Mouse (Mus musculus) kidney, embryonic 16.5 days (tissue): ENCODE results near the gene Kcnip4. TPM values are rescaled to one million over a fixed set of nuclear protein-coding genes. Genes with fewer than 3 reads are reported as not detected.

Experiments used
- ATAC-seq: fragments of 200-750 bp; cut with Nextera tagmentation; 2 replicates; pipeline ENCODE4 v1.8.0; 2017; ENCODE audit warnings: moderate TSS enrichment; ENCODE audit not compliant: low FRiP score, low TSS enrichment
- H3K27ac ChIP-seq: fragments of 300-500 bp; sonication (generic); 2 replicates; pipeline ENCODE4 v1.5.1; 2014; ENCODE audit warnings: low read length
- H3K27me3 ChIP-seq: fragments of 300-500 bp; sonication (generic); 2 replicates; pipeline ENCODE4 v1.6.1; 2014; ENCODE audit warnings: low read length, control low read depth, mixed read lengths; ENCODE audit not compliant: insufficient read depth
- H3K36me3 ChIP-seq: fragments of 300-500 bp; sonication (generic); 2 replicates; pipeline ENCODE4 v1.6.1; 2014; ENCODE audit warnings: low read length, control low read depth, mixed read lengths; ENCODE audit not compliant: insufficient read depth
- H3K4me1 ChIP-seq: fragments of 300-500 bp; sonication (generic); 2 replicates; pipeline ENCODE4 v1.6.1; 2014; ENCODE audit warnings: low read length, control low read depth, mixed read lengths; ENCODE audit not compliant: insufficient read depth
- H3K4me2 ChIP-seq: fragments of 300-500 bp; sonication (generic); replicated peaks from 2 replicates; pipeline ENCODE4 v1.6.1; 2014; ENCODE audit warnings: low read depth, low read length
- H3K4me3 ChIP-seq: fragments of 300-500 bp; sonication (generic); 2 replicates; pipeline ENCODE4 v1.5.1; 2014; ENCODE audit warnings: mild to moderate bottlenecking, low read length
- H3K9ac ChIP-seq: fragments of 300-500 bp; sonication (generic); replicated peaks from 2 replicates; pipeline ENCODE4 v1.6.1; 2014; ENCODE audit warnings: low read length
- H3K9me3 ChIP-seq: fragments of 300-500 bp; sonication (generic); 2 replicates; pipeline ENCODE4 v1.6.1; 2016; ENCODE audit warnings: low read length, control low read depth
- WGBS: fragments of 180-500 bp; shearing (Covaris S2); extraction: QIAGEN DNeasy Blood & Tissue Kit; methylation state at CpG from one replicate; pipeline ENCODE4 v1.1.7; 2014; 5-methylcytosine and 5-hydroxymethylcytosine counted together
- polyA plus RNA-seq: library from polyadenylated mRNA; unstranded; fragments of >200 nt; fragmentation: Nextera tagmentation; extraction: Ambion mirVana; gene quantifications from 2 replicates; pipeline ENCODE4 v1.2.1, GENCODE M21; 2015

Kcnip4 gene
- polyA plus RNA-seq, 1 experiment from 2014 or later, result 0.65 TPM

GRCm38 (mm10) chr5:48509194-48509930 is 1015.3 kb downstream of the Kcnip4 start:
- no peak for ATAC-seq
- WGBS, result 75% methylated on average over 18 of the region's 18 CpGs

GRCm38 (mm10) chr5:48503094-48503493 is 1021.6 kb downstream of the Kcnip4 start:
- Histone ChIP-seq H3K4me3 (no peak overlapping the region), H3K9ac (no peak overlapping the region), H3K9me3 (no peaks in the 10 kb centered on the region), H3K36me3 (no peaks in the 10 kb centered on the region), H3K27me3 (no peaks in the 10 kb centered on the region), H3K4me1 (no peaks in the 10 kb centered on the region), H3K27ac (no peak overlapping the region), H3K4me2 (no peak overlapping the region)
- WGBS, result 84% methylated on average over 3 of the region's 3 CpGs
- ATAC-seq, result no peak

More at GRCm38 (mm10) chr5:48509194-48509930, 1015.3 kb downstream of the Kcnip4 start:
- H3K4me1 ChIP-seq, result no peaks in the 10 kb centered on the region
- H3K27me3 ChIP-seq, result no peaks in the 10 kb centered on the region
- H3K27ac ChIP-seq, result no peak overlapping the region
- H3K9ac ChIP-seq, result no peak overlapping the region
- H3K9me3 ChIP-seq, result no peaks in the 10 kb centered on the region
- no peak overlapping the region for H3K4me3 ChIP-seq
- no peaks in the 10 kb centered on the region for H3K36me3 ChIP-seq
- no peak overlapping the region for H3K4me2 ChIP-seq

GRCm38 (mm10) chr5:48502442-48502841 is 1022.3 kb downstream of the Kcnip4 start:
- no peak for ATAC-seq
- no peak overlapping the region for H3K4me2 ChIP-seq

GRCm38 (mm10) chr5:48500204-48500603 is 1024.5 kb downstream of the Kcnip4 start:
- Histone ChIP-seq H3K4me1 (no peaks in the 10 kb centered on the region), H3K9me3 (no peaks in the 10 kb centered on the region), H3K4me2 (no peak overlapping the region), H3K4me3 (no peak overlapping the region), H3K36me3 (no peaks in the 10 kb centered on the region), H3K27me3 (no peaks in the 10 kb centered on the region), H3K9ac (no peak overlapping the region), H3K27ac (no peak overlapping the region)
- WGBS, result 52% methylated on average over 5 of the region's 5 CpGs
- ATAC-seq, result peak; percentile 57; the same call in 1 of the 2 replicates

More at GRCm38 (mm10) chr5:48502442-48502841, 1022.3 kb downstream of the Kcnip4 start:
- no peaks in the 10 kb centered on the region for H3K36me3 ChIP-seq
- H3K27me3 ChIP-seq, result no peaks in the 10 kb centered on the region
- no peak overlapping the region for H3K4me3 ChIP-seq
- H3K9me3 ChIP-seq, result no peaks in the 10 kb centered on the region
- no peaks in the 10 kb centered on the region for H3K4me1 ChIP-seq
- H3K9ac ChIP-seq, result no peak overlapping the region
- H3K27ac ChIP-seq, result no peak overlapping the region

- H3K27me3 ChIP-seq, result no peaks in the 10 kb centered on the region
- WGBS, result 74% methylated on average over 3 of the region's 3 CpGs
- no peak overlapping the region for H3K4me2 ChIP-seq
- no peak overlapping the region for H3K27ac ChIP-seq
- ATAC-seq, result no peak
- no peak overlapping the region for H3K9ac ChIP-seq
- H3K4me3 ChIP-seq, result no peak overlapping the region
- H3K36me3 ChIP-seq, result no peaks in the 10 kb centered on the region
- H3K4me1 ChIP-seq, result no peaks in the 10 kb centered on the region
- no peaks in the 10 kb centered on the region for H3K9me3 ChIP-seq
Observed at GRCm38 (mm10) chr5:48490864-48491477, 1033.7 kb downstream of the Kcnip4 start.

GRCm38 (mm10) chr5:48489549-48490288 is 1035.0 kb downstream of the Kcnip4 start:
- no peak overlapping the region for H3K4me3 ChIP-seq
- H3K4me1 ChIP-seq, result no peaks in the 10 kb centered on the region
- no peaks in the 10 kb centered on the region for H3K36me3 ChIP-seq
- no peak overlapping the region for H3K27ac ChIP-seq
- no peaks in the 10 kb centered on the region for H3K9me3 ChIP-seq
- H3K9ac ChIP-seq, result no peak overlapping the region
- WGBS, result 57% methylated on average over 5 of the region's 5 CpGs
- no peak overlapping the region for H3K4me2 ChIP-seq
- H3K27me3 ChIP-seq, result no peaks in the 10 kb centered on the region
- ATAC-seq, result no peak

GRCm38 (mm10) chr5:48483112-48483511 is 1041.6 kb downstream of the Kcnip4 start:
- no peak for ATAC-seq
- no peak overlapping the region for H3K4me2 ChIP-seq
- no peak overlapping the region for H3K9ac ChIP-seq
- no peaks in the 10 kb centered on the region for H3K36me3 ChIP-seq
- H3K9me3 ChIP-seq, result no peaks in the 10 kb centered on the region
- no peak overlapping the region for H3K4me3 ChIP-seq
- WGBS, result 68% methylated on average over 2 of the region's 2 CpGs
- H3K27ac ChIP-seq, result no peak overlapping the region
- H3K4me1 ChIP-seq, result no peaks in the 10 kb centered on the region
- H3K27me3 ChIP-seq, result no peaks in the 10 kb centered on the region

- 70% methylated on average over 2 of the region's 2 CpGs for WGBS
- no peaks in the 10 kb centered on the region for H3K9me3 ChIP-seq
Observed at GRCm38 (mm10) chr5:48460221-48460620, 1064.5 kb downstream of the Kcnip4 start.

GRCm38 (mm10) chr5:48448888-48449287 is 1075.8 kb downstream of the Kcnip4 start:
- Histone ChIP-seq H3K4me2 (no peak overlapping the region), H3K4me1 (no peaks in the 10 kb centered on the region), H3K9ac (no peak overlapping the region), H3K4me3 (no peak overlapping the region), H3K36me3 (no peaks in the 10 kb centered on the region), H3K27me3 (no peaks in the 10 kb centered on the region), H3K9me3 (no peaks in the 10 kb centered on the region), H3K27ac (no peak overlapping the region)
- ATAC-seq, result no peak
- 68% methylated on average over 1 of the region's 1 CpGs for WGBS

More at GRCm38 (mm10) chr5:48460221-48460620, 1064.5 kb downstream of the Kcnip4 start:
- ATAC-seq, result no peak
- Histone ChIP-seq H3K9ac (no peak overlapping the region), H3K36me3 (no peaks in the 10 kb centered on the region), H3K4me3 (no peak overlapping the region), H3K27ac (no peak overlapping the region), H3K27me3 (no peaks in the 10 kb centered on the region), H3K4me2 (no peak overlapping the region), H3K4me1 (no peaks in the 10 kb centered on the region)
